Mouse (Mus musculus) spleen, postnatal 4 days (tissue): Measurements from ENCODE around the gene Tctn3.
"Not testable (repeated sequence)": the region's sequence is repeated elsewhere in the genome, so short reads cannot be mapped to it uniquely, and the experiment has no call there.

Experiments
- DNase-seq, 2 experiments: peaks; one replicate each; pipeline ENCODE4 v3.0.0; 2022; ENCODE audit warnings: low spot score in 2 of 2

The Tctn3 gene

DNA sequence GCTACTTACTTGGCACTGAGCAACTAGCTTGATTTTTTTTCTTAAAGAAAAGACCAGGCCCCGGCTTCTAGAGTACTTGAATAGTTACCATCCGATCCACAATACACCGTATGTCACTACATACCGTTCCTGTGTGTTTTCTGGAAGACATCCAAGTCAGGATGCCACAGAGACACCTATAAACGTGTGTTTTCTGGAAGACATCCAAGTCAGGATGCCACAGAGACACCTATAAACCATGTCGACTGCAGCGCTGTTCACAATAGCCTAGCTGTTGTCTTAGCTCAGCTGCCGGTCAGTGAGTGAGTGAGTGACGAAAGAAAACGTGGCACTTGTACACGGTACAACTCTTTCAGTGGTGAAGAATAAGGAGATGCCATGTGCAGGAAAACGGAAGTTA, 13.9 kb upstream of the Tctn3 start:
- no peak for DNase-seq

DNA sequence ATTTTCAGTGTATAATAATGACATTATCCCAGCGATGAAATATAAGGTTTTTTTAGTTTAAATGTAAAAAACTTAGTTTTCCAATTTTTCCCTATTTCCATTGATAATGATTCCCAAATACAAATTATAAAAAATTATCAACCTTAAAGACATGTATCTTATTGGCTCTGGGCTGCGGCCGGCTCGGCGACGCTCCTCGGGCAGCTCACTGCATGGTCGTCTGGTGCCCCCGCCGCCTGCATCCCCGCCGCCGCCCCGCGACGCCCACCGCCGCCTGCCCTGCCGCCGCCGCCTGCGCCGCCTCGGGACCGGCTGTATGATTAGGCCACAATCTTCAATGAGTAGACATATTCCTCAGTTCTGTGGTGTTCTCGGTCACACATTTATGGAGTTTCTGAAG, 9.6 kb upstream of the Tctn3 start:
- not testable (repeated sequence) for DNase-seq

DNA sequence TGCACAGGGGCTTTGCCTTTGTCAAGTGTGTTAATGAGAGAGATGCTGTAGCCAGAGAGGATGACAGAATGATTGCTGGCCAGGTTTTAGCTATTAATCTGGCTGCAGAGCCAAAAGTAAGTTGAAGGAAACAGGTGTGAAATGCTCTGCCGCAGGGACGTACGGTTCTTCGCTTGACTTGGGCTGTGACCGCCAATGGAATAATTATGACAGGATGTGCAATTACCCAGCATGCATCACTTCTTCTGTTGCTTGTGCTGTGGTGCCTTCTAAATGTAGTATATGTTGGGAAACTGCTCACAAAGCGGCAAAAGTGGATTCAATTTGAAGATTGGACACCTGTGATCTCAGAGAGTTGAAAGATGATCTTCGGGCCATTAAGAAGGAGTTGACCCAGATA, 4.0 kb upstream of the Tctn3 start:
- DNase-seq, result no peak

DNA sequence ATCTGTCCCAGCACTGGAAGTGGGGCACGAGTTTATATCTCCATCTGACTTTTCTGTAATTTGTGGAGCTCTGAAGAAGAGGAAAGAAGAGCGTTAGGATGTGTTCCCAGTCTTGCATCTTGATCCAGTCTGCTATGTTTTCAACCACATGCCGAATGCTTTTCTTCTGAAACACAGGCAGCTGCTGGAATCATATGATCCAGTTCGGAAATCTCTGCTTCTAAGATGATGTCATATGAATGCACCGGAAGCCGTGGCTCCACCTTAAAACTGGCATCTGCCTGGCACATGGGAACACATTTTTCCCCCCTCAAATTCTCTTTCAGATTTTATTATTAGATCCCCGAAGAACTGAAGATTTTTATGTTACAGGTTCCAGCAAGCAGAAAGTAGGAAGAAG, 2.8 kb upstream of the Tctn3 start:
- no peak for DNase-seq

DNA sequence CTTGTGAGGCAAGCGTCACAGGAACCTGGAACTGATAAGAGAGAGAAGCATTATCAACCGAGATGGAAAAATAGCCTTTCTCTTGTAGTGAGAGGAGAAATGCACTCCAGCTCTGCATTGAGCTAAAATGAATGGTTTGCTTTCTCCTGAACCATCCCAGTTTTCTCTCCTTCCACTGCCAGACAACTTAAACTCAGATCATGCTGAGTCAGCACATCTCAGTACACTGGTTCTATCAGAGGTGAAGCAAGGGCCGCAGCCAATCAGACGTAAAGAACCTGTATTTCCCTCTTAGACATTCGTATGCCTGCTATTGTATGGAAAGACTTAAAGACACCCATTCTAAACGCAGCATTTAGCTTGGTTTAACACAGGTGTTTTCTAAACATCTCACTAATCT, 4.4 kb downstream of the Tctn3 start:
- no peak for DNase-seq

DNA sequence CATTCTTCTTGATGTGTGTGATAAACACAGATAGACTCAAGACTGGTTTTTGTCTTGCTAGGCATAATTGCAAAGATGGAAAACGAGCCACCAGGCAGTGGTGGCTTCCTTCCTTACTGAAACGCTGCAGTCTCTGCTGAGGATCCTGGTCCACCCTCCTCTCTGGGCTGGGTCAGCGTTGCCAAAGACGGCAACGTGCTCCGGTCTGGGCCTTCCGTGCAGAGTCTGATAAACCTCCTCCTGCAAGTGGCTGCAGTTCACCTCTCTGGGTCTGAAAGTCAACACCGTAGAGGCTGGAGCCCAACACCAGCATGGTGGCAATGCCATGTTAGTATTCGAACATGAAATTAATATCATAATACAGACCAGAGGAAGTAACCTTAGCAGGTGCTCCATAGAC, 6.8 kb downstream of the Tctn3 start:
- no peak for DNase-seq

DNA sequence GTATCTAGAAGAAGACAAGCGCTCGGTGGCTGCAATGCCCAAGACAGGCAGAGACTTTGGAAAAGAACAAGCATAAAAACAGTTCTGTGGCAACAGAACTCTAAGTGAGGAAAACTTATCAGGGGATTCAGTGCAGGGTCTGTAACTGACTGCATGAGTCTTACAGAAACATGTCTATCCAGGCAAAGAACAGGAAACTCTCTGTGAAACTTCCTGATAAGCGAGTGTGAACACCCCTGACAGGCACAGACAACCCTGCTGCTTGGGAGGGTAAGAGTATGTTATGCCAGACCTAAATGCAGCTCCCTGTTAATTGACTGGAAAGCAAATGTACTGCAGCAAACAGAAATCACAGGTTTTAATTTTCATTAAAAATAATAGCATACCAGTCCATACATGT, 10.2 kb downstream of the Tctn3 start:
- DNase-seq, result no peak

DNA sequence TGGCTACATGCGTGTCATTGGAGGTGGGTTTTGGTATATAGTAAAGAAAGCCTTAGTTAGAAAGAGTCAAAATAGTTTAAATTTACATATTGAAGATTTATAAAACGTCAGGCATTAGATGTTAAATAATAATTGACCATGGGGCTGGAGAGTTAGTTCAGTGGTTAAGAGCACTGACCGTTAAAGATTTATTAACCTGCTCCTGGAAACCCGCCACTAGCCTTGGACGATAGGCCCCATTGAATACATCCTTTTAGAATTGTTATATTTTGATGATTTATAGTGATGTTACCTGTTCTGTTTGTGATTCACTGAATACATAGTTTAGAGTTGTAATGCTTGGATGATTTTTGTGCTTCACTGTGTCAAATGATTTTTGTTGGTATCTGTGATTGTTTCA, 11.2 kb downstream of the Tctn3 start:
- DNase-seq, result not testable (repeated sequence)

DNA sequence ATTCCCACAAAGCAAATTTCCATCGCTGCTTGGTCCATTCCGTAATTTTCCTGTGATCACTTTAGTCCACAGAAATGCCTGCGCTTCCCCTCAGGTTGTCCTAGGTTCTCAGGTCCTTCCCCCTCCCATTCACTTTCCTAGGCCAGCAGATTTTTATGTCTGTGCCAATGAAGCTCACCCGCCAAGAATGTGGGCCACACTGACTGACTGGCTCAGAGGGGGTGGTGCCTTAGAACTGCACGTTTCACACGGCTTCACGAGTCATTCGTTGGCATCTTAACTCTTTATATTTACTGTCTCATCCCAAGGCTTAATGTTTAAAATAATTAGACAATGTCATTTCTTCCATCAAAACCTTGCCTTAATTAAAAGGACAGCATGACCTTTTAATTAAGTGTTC, 16.2 kb downstream of the Tctn3 start:
- no peak for DNase-seq

DNA sequence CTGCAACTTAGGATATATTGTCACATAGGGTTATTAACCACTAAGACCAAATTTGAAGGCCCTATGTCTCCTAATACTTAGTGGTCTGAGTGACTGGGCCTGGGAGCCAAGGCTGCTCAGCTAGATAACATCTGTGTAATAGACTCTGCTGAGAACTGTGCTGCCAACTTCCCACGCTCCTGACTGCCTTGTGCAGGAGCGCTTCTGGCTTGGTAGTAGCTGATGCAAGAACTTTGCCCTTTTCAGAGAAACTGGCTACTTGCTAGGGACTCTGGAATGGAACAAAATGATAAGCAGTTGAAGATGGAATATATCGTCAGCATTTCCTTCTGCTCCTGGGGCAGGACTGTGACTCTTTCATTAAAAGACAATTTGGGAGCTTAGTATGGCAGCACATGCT, 16.8 kb downstream of the Tctn3 start:
- no peak for DNase-seq

DNA sequence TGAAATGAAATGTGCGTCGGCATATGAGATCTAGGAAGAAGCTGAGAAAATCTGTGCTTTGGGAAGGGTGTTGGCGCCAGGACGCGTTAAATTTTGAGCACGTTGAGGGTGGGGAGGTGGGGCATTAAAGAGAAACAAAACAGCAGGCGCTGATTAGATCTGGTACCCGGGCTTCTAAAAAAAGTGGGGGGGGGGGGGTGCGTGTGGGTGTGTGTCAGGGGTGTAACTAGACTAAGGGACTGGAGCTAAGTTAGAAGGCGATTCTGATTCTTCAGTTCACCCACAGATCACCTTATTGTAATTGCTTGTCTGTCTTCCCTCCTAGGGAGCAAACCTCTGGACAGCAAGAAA, 22.5 kb downstream of the Tctn3 start:
- DNase-seq, result no peak

DNA sequence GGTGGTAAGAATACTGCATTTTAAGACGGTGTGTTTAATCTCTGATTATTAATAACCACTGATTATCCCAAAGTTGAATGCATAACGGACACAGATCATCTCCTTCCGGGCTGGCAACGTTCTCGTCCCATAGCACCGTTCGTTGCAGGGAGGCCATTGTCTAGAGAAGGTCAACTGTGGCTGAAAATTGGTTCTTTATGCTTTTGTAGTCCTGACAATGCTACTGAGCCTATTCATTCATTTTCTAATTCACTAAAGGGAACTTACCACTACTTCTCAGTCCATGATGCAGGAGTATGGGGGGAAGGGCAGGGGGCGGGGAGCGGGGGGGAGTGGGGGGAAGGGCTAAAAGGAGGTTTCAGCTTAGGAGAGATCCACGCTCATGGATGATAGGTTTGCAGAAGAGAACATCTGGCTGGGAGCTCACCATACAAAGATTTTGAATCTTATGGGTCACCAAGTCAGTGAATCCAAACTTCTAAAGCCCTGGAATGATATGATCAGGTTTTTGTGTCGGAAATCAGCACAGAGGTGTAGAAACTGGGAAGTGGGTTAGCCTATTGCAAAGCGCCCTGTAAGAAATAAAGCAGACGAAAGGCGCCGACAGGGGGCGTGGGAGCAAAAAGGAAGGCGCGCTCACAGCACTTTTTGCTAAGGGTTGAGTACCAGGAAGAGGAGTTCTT, 23.0 kb downstream of the Tctn3 start:
- peak; percentile 93 to 96 for DNase-seq

DNA sequence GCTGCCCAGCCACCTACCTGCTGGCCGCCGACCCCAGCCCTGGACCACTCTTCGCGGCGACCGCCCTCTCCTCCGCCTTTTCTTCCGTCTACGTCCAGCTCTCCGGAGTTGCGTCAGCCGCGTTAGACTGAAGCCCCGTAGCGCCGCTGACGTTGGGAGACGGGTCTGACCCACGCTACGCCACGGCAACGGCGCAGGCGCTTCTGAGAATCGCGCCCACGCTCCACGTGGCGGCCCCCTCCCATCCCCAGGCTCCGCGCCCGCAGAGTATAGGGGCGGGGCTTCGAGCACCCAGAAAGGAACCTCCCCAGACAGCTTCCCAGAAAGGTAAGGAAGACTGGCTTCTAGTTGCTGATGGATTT, 23.8 kb downstream of the Tctn3 start, which contains the start of gene Aldh18a1:
Aldh18a1 (minus strand) TSS at position 171 of the 362 bp plus-strand sequence.
- DNase-seq, result peak; percentile 91 to 96

DNA sequence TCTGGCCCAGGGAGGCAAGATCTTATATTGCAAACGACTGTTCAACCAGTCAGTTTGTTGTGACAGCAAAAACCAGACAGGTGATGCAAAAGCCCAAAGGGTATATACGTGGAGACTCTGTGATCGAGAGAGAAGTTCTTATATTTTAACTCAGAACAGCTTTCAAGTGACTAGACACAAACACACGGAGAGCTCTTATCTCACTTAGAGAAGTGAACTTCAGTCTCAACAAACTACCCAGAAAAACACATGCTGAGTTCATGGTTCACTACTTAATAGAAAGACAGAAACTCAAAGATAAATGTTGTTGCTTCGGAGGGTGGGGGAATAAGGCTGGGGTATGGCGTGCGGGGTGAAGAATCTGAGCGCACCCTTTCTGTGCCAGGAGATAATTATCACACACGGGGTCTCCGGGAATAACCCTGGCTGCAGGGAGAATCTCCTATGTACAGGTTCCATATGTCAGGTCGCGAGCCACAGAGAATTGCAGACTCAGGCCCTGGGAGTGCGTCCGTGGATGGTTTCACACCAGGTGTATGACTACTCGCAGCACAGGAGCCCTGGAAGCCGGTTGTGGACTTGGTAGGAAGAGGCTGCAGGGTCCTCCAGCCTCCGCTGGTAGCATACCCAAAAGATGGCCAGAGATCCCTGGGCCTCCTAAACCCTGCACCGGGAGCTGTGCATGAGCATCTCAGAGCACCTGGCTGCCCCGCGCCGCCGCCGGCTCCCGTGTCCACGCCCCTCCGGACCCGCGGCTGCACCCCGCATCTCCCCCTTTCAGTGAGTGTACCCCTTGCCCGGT, 24.3 kb downstream of the Tctn3 start:
- no peak for DNase-seq

DNA sequence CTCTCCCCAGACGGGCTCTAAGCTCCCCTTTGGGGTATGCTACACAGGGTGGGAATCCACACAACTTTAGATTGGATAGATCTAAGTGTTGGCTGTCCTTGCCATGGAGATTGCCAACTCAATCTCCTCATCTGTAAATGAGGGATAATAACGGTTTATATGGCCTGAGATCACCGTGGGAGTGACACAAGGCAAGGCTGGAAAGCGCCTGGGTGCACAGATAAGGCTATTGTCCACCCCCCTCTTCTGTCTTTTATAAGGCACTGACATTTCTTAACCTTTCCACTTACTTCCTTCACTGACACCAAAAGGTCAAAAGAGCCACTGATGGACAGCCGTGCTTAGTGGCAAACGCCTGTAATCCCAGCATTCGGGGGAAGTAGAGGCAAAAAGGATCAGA, 25.1 kb downstream of the Tctn3 start:
- no peak for DNase-seq

DNA sequence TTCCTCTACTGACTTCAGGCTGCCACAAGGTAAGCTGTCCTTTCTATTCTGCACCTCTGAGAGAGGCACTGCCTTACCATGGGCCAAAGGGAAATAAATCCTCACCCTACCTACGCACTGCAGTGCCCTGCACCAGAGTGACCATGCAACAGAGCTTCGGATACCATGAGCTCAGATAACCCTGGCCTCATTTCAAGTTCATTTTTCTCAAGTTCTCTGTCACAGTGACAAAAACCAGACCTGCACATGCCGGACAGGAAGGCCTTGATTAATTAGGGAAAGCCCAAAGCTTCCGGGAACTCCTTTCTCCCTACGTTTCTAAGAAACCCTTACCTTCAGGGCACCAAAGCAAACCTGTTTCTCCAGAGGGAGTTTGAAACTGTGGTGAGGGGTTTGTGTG, 30.4 kb downstream of the Tctn3 start:
- DNase-seq, result no peak

DNA sequence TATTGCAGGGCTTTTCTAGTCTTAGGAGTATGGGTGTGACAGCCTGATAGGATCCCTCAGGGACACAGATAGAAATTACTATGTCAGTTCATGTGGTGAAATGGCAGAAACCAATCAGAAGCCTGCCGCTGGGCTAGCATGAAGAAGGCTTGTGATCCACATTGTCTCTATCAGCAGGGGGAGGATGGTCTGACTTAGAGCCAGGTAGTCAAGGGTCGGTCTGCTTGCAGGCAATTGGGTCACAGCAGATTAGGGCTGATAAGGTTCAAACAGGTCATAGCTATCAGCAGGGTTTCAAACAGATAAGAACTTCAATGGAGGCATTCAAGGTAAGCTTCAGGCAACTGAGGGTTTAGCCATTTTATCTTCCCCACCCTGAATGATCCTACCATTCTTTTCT, 31.1 kb downstream of the Tctn3 start:
- no peak for DNase-seq

DNA sequence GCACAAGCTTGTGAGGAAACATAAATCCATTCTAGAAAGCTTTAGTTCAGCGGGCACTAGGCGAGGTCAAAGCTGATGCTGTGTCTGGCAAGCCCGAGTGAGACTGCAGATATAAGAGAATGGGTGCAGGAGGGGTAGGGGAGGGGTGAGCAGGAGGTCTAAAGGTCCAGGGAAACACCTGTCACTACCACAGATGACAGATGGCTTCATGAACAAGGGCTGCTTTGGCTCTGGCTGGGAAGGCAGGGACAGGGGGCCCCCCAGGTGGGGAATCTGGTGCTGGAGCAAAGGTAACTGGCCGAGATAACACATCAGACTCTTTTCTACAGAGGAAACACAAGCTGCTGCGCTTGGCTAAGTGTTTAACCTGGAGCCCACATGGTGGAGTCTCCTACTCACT, 36.6 kb downstream of the Tctn3 start:
- DNase-seq, result no peak

DNA sequence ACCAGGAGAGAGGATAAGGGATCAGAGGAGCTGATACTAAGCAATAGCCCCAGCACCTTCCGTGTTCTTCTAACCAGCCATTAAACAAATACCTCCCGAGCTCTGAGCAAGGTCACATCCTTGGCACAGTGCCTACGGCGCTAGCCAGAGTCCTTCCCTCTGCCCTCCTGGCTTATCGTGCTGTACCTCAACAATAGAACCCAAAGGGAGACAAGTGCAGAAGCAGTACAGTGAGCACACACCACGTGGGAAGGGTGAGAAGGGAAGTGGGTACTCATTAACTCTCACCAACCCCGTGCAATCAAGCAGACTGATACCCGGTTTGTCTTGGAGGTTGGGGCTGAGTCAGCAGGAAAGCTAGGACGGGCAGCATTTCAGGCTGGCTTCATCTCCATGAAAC, 41.3 kb downstream of the Tctn3 start:
- DNase-seq, result no peak

DNA sequence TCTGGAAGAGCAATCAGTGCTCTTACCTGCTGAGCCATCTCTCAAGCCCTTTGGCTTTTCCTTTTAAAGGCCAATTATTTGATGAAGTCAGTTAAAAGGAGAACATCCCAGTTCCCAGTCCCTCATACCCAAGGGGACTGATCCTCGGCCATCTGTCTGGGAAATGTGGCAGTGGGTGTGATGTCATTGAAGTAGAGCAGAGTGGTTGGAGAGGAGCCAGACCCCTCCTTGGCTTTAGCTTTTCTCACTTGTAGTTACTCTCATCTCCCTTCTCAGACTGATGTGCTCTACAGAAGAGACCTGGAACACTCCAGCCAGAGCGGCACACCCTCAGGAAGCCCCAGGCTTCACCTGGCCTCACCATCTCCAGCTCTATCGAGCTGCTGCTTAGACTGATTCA, 44.4 kb downstream of the Tctn3 start:
- no peak for DNase-seq

DNA sequence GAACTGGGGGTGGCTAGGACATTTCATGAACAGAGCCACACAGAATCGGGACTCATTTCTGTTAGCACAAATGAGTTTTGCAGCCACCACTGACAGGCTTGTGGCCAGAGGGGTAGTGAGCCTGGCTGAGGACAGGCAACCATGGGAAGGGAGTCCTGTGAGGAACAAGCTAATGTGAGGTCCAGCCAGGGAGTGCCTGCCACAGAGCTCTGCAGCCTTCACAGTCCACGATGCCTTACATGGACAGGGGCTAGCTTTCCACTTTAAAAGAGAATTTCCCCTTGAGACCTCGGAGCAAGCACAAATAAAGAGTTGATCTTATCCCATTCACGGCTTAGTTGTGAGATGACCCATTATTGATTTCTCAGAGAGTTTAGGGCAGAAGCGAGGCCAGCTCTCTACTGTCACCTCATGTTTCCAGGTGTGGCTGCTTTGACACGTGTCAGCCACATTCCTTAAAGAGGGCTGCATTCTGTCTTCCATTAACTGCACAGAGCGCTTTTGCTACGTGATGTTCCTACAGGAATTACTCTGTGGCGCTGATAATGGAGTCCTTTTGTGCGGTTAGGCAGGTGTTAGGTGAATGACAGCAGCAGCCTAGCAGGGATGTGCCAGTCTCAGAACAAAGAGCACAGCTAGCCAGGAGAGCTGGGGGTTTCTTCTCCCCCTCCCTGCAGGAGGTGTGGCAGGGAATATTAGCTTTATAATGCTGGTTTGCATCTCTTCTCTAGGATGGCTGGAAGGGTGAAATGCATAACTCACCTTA, 48.0 kb downstream of the Tctn3 start:
- no peak for DNase-seq

DNA sequence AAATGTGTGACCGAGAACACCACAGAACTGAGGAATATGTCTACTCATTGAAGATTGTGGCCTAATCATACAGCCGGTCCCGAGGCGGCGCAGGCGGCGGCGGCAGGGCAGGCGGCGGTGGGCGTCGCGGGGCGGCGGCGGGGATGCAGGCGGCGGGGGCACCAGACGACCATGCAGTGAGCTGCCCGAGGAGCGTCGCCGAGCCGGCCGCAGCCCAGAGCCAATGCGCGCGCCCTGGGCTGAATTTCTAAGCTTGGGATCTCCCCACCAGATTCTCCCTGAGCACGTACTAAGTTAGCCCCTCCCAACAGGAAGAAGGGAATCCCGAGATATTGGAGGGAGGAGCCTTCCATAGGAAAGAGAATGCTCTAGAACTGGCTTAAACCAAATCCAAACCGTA, 50.5 kb downstream of the Tctn3 start:
- DNase-seq, result not testable (repeated sequence)

DNA sequence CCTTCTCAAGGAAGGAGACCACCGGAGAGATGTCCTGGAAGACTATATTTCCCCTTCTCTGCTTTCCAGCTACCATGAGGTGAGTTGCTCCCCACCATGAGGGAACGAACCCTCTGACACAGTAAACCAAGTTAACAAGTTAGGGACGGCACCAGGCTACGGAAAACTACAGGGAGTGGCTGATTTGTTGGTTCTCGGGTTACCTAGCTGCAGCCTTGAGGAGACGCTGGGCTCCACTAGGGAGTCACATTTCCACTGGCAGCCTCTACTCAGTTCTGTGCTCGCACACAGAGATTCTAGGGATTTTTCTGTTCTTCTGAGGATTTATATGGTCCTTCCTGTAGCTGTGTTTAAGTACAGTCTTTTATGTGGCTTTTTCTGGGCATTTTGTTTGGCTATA, 56.0 kb downstream of the Tctn3 start:
- no peak for DNase-seq
